Mouse (Mus musculus) layer of hippocampus, postnatal 25 days (tissue): ENCODE data around the gene Magi1. TPM values are rescaled to one million over a fixed set of nuclear protein-coding genes. Genes with fewer than 3 reads are reported as not detected.

Experiments
- DNase-seq, 2 experiments: peaks; one replicate each; pipeline ENCODE4 v3.0.0; 2022; ENCODE audit warnings: mixed read lengths in 2 of 2, low spot score in 1 of 2; ENCODE audit errors: extremely low spot score in 1 of 2
- total RNA-seq, 2 experiments: library from RNA; stranded (reverse); gene quantifications; 2 replicates each; pipeline ENCODE4 v1.2.3; 2021

The Magi1 gene
- total RNA-seq, 2 experiments from 2014 or later: 43.0 to 57.4 TPM

DNA sequence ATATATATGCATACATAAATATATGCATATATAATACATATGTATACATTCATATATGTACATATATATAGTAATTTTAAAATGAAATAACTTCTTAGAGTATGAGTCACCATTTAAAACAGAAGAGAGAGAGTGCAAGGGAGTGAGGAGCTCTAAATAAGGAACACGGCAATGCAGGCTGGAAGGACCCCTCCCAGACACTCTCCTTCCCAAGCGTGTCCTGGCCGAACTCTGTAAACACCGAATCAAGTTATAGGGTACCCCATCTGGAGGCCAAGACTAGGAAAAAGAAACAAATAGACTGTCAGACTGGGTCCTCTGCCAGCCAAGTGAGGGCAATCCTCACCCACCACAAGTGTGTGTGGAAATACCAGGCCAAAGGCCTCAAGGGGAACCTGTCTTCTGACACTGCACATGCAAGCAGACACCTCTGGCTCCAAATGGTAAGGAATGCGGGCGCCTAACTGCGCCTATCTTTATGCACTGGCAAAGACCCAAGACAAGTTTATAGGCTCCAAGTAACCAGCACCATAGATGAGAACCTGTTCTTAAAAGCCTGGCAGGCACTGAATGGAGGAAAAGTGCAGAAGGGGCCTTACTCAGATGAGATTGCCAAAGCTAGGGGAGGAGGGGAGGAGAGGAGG is 68.7 kb downstream of the Magi1 start:
- no peak for DNase-seq

DNA sequence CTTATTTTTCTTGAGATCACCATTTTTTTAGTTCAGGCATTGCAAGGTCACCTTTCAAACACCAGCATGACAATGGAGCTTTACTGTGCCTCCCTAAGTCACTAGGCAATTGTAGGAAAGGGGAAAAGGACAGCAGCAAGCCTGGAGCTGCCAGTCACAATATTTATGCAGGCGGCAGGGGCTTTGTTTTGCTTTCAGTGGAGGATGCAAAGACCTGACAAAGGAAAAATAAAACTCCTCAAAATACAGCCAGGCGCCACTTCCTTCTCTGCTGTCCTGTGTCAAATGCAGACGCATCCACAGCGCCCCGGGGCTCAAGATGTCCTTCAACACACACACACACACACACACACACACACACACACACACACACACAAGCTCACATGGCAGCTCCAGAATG is 77.8 kb downstream of the Magi1 start:
- DNase-seq: no peak

DNA sequence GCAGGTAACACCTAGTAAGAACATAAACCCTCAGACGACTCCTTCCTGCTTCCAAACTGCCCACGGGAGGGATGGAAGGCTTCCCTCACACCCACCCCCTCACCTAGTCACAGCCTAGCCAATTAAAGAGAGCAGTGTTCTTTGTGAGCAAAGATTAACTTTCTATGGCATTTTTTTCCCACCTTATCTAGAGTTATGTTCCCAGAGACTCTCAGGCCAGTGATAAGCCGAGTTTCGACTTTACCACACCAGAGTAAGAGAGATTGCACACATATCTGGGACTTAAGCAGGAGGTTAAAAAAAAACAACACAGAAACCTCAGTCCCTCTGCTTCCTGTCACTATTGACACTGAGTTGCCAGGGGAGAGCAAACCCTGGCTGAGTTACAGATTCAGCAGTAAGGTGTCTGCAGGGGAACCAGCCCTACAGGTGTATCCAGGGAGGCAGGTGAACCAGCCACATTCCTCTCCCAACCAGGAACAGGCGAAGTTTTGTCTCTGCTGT is 80.0 kb downstream of the Magi1 start:
- DNase-seq: no peak

DNA sequence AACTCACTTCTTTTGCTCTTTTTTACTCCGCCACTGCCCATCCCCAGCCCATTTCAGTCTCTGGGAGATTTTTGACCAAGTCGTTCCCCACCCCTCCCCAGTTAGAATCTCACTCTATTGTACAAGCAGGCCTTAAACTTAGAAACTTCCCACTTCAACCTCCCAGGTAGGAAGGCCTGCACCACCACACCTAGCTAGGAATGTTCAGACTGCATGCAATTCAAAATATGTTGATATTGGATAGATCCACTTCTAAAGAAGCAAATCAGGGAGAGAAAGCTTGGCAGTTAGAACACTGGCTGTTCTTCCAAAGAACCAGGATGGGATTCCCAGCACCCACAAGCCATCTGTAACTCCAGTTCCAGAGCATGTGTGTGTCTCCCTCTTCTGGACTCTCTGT is 81.8 kb downstream of the Magi1 start:
- DNase-seq: no peak

DNA sequence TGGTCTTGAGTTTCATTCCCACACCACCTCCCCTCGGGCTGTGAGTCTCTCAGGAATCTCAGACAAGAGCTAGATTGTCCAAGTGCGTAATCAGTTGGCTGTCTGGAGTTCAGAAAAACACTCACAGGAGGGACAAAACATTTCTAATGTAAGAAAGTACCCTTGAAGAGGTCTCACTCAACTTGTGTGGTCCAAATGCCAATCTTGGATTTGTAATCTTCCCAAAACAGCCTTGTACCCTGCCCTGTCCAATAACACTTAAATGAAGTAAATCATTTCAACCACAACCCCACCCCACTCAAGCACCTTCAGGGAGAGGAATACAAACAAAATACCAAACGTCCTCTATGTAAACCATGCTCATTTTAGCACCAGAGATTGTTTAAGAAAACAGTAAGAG is 82.8 kb downstream of the Magi1 start:
- DNase-seq: no peak

DNA sequence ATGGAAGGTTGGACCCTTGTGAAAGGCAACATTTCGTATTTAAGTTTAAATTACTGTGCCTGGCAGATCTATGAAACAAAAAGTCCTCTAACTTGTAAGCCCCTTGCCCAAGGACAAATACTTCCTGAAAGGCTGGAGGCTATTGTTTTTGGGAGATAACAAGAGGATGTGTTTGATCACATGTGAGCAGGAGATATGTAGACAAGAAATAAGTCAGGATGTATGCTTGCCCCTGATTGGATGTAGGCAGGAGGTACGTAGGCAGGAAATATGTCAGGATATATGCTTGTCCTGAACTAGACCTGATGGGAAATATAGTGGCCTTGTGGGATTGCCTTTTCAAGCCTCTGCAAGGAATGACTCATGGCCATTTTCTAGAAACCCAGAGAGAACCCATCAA is 84.0 kb downstream of the Magi1 start:
- no peak for DNase-seq

DNA sequence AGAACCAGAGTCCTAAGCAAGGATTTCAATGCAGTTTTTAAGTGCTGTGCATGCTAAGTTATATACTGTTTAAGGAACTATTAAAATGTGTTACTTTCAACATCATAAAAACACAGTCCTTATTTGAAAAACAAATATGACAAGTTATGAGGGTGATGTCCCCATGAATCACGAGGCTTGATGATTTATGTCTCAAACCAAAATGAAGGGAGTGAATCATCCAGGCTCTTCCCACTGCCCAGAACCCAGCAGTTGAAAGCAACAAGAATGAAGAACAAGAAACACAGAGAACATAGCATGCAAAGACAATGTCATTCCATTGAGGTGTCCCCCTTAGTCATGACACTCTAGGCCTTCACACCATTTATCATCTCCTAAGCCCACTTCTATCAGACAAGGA is 85.9 kb downstream of the Magi1 start:
- DNase-seq: no peak

DNA sequence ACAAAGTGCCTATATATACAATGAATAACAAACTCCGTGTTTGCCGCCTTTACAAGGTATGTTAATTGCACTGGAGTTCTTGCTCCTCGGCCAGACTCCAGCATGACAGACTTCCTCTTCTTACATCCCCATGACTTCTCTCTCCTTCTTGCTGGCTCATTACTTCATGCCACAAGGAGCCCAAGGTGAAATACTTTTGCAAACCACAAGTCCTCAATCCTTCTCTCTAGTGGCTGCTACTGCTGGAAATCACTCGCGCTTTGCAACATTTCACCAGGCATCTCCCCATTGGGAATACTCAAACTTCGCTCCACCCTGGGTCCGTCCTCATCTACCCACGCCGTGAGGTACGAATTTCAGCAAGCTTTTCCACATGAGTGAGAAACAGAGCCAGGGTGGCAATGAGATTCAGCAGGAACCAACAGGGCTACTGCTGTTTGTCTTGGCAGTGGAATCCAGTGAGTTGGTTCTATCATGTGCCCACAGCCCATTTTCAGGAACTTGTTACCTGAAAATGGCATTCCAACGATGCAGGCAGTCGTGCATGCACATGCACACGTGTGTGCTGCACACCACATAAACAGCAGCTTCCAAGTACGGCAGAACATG is 88.3 kb downstream of the Magi1 start:
- DNase-seq: no peak

DNA sequence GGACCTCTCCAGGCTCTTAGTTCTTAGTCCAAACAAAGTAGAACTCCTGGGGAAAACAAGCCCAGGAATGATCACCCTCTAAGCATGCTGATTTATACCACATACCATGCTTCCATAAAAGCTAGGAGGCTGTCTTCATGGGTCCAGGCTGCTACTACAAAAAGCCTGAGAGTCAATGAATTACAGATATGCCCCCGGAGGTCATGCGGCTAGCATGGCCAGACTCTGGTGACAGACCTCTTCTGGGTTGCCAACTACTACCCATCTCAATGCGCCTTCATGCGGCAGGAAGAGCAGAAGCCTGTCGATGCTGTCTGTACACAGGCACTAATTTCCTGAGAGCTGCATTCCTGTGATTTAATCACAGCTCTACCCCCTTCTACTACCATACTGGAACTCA is 92.9 kb downstream of the Magi1 start:
- no peak for DNase-seq

DNA sequence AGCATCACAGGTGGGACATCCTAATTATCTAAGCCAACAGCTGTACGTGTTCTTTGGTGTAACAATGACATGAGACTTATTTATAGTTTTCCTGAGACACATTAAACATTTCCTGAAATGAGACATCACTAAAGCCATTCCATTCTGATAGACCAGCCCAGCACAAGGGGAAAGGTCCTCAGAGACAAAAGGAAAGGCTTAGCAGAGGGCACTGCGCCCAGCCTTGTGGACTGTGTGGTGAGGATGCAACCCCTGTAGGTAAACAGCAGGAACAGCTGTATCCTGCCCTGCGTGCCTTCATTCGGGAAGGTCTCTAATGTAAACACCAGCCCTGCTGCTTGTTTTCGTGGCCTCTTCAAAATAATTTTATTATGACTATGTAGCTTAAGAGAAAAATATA is 94.3 kb downstream of the Magi1 start:
- no peak for DNase-seq

DNA sequence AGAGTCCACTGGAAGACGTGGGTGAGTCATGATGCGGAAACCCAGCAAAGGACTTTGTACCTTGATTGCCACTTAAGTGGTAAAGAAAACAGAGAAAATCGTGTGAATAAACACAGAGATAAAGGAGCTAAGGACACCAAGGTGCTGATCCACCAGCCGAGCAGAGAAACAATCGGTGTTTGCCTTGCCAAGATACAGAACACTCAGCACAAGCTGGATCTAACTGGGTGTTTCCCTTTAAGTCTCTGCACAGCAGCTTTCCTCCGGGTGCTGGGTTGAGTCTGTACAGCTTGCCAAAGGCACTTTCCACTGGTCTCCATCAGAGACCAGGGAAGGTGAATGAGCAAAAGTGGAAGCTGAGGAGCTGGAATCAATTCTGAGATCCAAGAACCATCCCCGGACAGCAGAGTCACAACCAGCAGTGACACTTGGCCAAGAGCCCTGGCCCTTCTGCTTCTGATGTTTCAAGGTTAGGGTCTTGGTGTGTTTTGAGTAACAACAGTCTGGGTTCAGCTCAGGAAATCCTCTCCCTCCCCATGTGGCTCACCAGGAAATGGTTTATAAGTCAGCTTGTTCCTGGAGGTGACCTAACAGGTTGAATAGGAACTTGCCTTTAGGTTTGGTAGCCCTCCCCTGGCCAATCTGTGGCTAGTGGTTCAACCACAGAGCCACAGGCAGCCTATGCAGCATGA is 96.9 kb downstream of the Magi1 start:
- DNase-seq: no peak

DNA sequence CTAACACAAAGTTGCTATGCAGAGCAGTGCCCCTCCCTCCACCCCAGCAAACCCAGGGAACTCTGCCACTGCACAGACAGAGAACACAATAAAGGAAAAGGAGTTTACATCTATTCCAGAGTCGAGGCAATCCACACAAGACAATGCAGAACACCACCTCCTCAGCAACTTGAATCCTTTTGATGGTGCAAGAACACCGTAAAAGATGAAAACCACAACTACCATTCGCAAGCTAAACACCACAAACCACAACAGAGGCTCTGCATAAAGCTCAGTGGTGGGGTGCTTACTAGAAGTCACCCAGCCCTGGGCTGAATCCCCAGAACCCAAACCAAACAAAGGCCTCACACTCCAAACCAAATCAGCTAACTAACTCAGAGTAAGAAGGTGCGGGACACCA is 99.4 kb downstream of the Magi1 start:
- no peak for DNase-seq

DNA sequence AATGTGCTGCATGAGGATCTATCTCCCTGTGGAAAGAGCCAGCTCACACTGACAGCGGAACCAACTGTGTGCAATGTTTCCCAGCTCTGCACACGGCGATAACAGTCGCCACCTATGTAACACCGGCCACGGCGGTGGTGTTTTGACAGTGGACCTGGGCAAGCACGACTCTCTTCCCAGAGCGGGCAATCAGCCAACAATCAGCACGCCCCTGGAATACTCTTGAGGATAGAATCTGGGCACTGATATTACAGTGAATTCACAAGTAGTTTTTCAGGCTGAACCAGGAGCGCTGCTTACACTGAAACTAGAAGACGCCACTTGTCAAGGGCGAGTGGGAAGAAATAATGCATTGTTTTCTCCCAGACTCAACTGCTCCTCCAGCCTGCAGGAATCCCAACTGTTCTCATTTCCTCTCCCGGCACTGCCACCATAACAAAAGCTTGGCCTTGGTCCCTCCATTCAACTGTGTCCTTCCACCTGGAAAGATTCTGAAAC is 100.3 kb downstream of the Magi1 start:
- no peak for DNase-seq

DNA sequence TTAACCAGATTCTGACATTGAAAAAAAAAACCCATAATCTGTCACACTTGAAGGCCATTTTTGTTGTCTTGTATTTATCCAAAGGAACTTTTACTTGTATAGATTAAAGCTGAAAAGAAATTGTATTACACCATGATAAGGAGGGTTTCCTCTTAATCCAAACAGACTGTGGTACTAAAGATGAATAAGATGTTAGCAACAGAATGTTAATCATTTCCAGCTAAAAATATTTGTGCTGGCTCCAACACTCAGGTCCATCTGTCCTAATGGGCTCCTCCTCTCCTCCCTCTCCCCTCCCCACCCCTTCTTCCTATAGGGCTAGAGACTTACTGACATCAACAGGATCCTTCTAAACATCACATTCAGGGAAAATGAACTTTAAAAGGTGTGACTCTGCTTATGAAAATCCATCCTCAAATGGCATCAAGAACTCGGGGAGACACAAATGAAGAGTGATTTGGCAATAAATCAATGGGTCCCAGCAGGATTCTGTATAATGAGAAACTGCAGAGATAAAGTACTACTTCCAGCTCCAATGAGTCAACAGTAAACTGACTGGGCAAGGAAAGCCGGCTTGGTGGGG is 102.0 kb downstream of the Magi1 start:
- no peak for DNase-seq

DNA sequence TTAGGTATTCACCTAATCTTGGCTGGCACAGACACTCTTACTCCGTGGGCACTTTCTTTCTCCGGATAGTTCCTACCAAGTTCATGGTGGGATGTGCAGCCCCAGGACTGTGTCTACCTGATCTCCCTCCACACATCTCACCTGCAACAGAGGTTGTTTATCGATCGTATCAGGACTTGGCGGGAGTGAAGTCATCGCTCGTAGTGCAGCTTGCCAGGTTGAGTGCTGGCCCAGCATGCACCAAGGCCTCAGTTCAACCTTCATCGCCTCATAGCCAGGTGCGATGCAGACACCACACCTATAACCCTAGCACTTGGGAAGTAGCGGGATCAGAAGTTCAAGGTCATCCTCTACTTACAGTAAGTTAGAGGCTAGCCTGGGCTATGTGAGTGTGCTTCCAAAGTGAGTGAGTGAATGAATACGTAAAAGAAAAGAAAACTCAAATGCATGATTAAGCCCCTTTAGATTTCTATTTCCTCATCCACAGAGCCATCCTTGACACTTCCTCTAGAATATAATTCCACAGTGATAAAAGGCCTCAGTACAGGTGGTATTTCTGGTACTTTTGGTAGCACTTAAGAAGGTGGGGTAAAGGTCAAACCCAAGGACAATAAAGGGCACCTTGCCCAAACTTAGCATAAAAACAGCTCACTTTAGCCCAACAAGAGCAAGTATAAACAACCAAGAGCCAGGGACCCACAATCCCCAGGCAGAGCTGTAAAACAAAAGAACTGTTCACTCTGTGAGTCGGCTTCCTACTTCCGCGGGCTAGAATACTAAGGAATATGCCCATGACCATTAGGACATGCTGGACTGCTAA is 103.2 kb downstream of the Magi1 start:
- DNase-seq: no peak

DNA sequence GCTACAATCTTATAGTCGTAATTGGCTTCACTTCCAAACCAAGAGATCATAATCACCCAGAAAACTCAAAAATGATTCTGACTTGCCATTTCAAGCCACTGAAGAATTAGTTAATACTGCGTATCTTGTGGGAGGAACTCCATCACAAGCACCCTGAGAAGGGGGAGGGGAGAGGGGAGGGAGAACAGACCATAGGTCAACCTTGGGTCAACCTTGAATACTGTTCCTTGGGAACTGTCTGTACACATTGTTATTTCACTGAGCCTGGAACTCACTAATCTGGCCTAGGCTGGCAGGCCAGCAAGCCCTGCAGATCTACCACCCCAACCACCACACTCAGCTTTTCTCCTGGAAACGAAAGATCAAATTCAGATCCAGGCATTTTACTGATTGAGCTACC is 106.2 kb downstream of the Magi1 start:
- DNase-seq: no peak

DNA sequence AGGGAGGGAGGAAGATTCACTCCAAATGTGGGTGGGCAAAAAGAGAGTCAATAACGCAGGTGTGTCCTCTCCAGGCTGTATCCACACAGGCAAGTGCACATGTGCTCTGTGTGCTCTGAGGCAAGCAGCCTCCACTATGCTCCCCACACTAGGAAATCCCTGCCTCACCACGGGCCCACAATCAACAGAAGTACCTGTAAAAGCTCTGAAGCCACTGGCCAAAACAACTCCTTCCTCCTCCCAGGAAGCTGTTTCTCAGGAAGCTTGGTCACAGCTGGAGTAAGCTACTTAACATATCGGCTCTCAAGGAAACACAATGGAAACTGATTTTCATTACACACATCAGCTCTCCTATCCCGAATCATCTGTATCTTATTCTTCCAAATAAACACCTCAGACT is 107.0 kb downstream of the Magi1 start:
- no peak for DNase-seq

DNA sequence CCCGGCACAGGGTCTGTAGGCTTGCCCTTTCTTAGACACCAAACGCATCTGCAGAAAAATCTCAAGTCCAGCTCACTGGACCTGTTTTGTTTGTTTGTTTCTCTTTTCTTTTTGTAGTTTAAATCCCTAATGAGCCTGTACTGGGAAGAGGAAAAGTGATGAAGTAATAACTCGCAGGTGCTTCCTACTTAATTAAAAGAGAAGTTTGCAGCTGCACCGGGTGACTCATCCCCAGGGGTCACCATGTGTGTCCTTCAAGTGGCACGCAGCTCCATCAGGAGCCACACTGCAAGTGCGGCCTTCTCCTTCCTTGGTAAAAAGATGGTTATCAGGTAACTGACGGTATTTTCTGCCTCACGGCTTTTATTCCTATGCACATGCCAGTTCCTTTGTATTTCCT is 112.5 kb downstream of the Magi1 start:
- DNase-seq: no peak

DNA sequence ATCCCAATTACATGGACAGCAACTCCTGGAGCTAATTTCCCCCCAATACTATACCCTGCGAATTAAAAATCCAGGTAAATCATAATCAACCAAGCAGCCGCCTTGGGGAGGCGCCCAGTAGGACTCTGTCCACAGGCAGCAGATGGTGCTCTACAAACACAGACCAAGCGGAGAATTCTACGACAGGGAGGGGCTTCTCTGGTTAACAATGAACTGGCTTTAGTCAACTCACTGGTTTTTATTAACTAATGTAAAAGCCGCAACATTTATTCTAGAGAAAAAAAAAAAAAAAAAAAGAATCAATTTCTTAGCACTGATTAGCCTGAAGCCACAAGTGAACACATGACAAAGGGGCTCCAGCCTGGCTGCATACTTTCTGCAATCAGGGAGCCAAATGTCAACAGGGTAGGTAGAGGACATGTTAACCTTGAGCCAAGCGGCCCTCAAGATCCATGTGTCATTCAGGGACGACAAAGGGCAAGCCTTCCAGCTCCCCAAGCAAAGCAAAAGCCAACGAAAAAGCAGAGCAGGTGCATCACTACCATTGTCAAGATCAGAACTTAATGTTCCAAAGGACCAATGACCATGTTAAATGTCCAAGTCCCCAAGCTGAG is 114.0 kb downstream of the Magi1 start:
- DNase-seq: no peak

DNA sequence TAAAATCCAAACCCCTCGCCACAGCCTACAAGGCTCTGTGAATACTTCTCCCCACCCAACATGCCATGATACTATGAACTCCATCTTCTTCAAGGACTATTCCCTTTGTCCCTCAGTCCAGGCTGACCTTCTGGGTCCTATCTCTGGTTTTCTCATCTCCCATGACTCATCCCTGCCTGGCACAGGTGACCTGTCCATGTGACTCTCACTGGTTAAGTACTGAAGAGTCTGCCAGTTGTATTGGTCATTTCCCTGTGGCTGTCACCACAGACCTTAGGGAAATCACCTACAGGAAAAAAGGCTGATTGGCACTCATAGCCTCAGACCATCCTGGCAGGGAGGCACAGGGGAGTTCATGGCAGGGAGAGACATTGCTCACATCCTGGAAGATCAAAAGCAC is 117.8 kb downstream of the Magi1 start:
- no peak for DNase-seq
